Mouse (Mus musculus) lung, postnatal 36 days (tissue): ENCODE data around the gene Dnah2.

Source experiments
- DNase-seq: peaks from one replicate; pipeline ENCODE4 v3.0.0; 2022; ENCODE audit warnings: mixed read lengths

Gene Dnah2

GRCm38 (mm10) chr11:69386758-69387157 lies 162.2 kb downstream of the Dnah2 start:
- DNase-seq: no peak

- no peak for DNase-seq
Measured at GRCm38 (mm10) chr11:69384979-69385378, 163.9 kb downstream of the Dnah2 start.

- DNase-seq: no peak
Measured at GRCm38 (mm10) chr11:69382478-69383105, 166.3 kb downstream of the Dnah2 start.

GRCm38 (mm10) chr11:69381356-69381755 lies 167.6 kb downstream of the Dnah2 start:
- DNase-seq: no peak

GRCm38 (mm10) chr11:69379600-69379999 lies 169.3 kb downstream of the Dnah2 start:
- DNase-seq: no peak

GRCm38 (mm10) chr11:69377766-69378165 lies 171.1 kb downstream of the Dnah2 start:
- DNase-seq: no peak

GRCm38 (mm10) chr11:69375646-69376045 lies 173.3 kb downstream of the Dnah2 start:
- DNase-seq: no peak

- DNase-seq: no peak
Measured at GRCm38 (mm10) chr11:69373223-69373965, 175.5 kb downstream of the Dnah2 start.

GRCm38 (mm10) chr11:69372780-69373170 lies 176.1 kb downstream of the Dnah2 start:
- peak; percentile 60 for DNase-seq

- no peak for DNase-seq
Measured at GRCm38 (mm10) chr11:69372056-69372779, 176.7 kb downstream of the Dnah2 start.

- DNase-seq: no peak
Measured at GRCm38 (mm10) chr11:69371601-69372000, 177.3 kb downstream of the Dnah2 start.

GRCm38 (mm10) chr11:69370817-69371215 lies 178.1 kb downstream of the Dnah2 start:
- DNase-seq: no peak
